Mouse (Mus musculus): ENCODE measurements at regions not wholly inside any gene's neighbourhood (a gene's known extent, or its start where the extent isn't known, plus 50 kb on each side); places are given as distances from the start of the nearest gene placed in this dataset.

GRCm38 (mm10) chr5:101591236-101591635 lies 73.6 kb downstream of the Nkx6-1 start:
- TF ChIP-seq CTCF (conservative IDR thresholded peaks at IDR 0.05; ENCODE audit: insufficient read depth, insufficient read length, low read depth, low read length) (no peak), POLR2A (IDR thresholded peaks at IDR 0.05; ENCODE audit: low read depth, low read length) (no peak)
